Mouse (Mus musculus): ENCODE results near the gene 9430097D07Rik.

The 9430097D07Rik gene

GRCm38 (mm10) chr2:32596725-32597124 lies 21.2 kb upstream of the 9430097D07Rik start:
- DNase-seq: no peak

- no peak for DNase-seq
Measured at GRCm38 (mm10) chr2:32591249-32591648, 15.8 kb upstream of the 9430097D07Rik start.

GRCm38 (mm10) chr2:32590224-32590623 lies 14.7 kb upstream of the 9430097D07Rik start:
- DNase-seq: peak; percentile 34

GRCm38 (mm10) chr2:32589213-32589795 lies 13.8 kb upstream of the 9430097D07Rik start:
- peak; percentile 46 for DNase-seq

- DNase-seq: peak; percentile 66
Measured at GRCm38 (mm10) chr2:32587731-32588321, 12.3 kb upstream of the 9430097D07Rik start.

- peak; percentile 97 for DNase-seq
Measured at GRCm38 (mm10) chr2:32586871-32587351, 11.4 kb upstream of the 9430097D07Rik start, which contains the start of gene St6galnac4. Gene St6galnac4 (plus strand): TSS chr2:32587095.

- no peak for DNase-seq
Measured at GRCm38 (mm10) chr2:32585149-32585714, 9.7 kb upstream of the 9430097D07Rik start.

- DNase-seq: peak; percentile 91
Measured at GRCm38 (mm10) chr2:32582830-32583799, 7.6 kb upstream of the 9430097D07Rik start.

- peak; percentile 70 for DNase-seq
Measured at GRCm38 (mm10) chr2:32581450-32582095, 6.1 kb upstream of the 9430097D07Rik start.

- DNase-seq: peak; percentile 71
Measured at GRCm38 (mm10) chr2:32578146-32579046, 2.9 kb upstream of the 9430097D07Rik start.

- no peak for DNase-seq
Measured at GRCm38 (mm10) chr2:32576532-32576931, 1.0 kb upstream of the 9430097D07Rik start.

- DNase-seq: peak; percentile 65
Measured at GRCm38 (mm10) chr2:32574901-32575585, 441 bp downstream of the 9430097D07Rik start.

GRCm38 (mm10) chr2:32574497-32574896 lies 987 bp downstream of the 9430097D07Rik start, which contains the start of gene Pip5kl1:
Gene Pip5kl1 (plus strand): TSS chr2:32574797.
- DNase-seq: no peak

GRCm38 (mm10) chr2:32572196-32572595 lies 3.3 kb downstream of the 9430097D07Rik start:
- DNase-seq: no peak

- DNase-seq: peak; percentile 96
Measured at GRCm38 (mm10) chr2:32570698-32571494, 4.6 kb downstream of the 9430097D07Rik start, which contains the start of gene Dpm2. Gene Dpm2 (plus strand): TSS chr2:32570858.

GRCm38 (mm10) chr2:32568941-32569340 lies 6.5 kb downstream of the 9430097D07Rik start:
- DNase-seq: no peak

- DNase-seq: peak; percentile 39
Measured at GRCm38 (mm10) chr2:32568149-32568548, 7.3 kb downstream of the 9430097D07Rik start.

- peak; percentile 86 for DNase-seq
Measured at GRCm38 (mm10) chr2:32566536-32567063, 8.9 kb downstream of the 9430097D07Rik start.

GRCm38 (mm10) chr2:32559570-32559969 lies 15.9 kb downstream of the 9430097D07Rik start:
- DNase-seq: no peak

All from lung, postnatal 10 days (tissue).